Mouse (Mus musculus): ENCODE data around the gene Cemip. TPM values are rescaled to one million over a fixed set of nuclear protein-coding genes. Genes with fewer than 3 reads are reported as not detected.

Gene Cemip
- total and polyA plus RNA-seq, 2 experiments: not detected

DNA sequence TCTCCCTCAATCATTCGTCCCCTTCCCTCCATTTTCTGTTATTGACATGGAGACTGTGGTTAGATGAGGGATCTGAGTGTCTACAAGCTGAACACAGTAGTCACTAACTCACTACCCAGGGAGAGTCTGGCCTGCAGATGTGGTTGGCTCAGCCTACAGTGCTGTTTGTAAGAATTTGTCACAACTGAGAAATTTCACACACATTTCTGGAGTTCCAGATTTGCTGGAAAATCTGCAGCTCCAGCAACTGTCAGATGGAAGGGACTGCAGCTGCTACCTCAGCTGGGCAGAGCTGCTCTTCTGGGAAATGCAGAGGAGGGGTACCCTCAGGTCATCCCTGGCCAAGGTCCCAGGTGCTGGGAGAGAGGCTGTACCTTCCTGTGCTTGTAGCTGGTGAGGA, 53.5 kb downstream of the Cemip start:
- Histone ChIP-seq H3K4me1 (ENCODE audit: control insufficient read depth, insufficient read depth, low read length) (no peaks in the 10 kb centered on the region), H3K9ac (ENCODE audit: low read depth, low read length) (no peak overlapping the region), H3K79me2 (ENCODE audit: control insufficient read depth, insufficient read depth, low read length) (no peaks in the 10 kb centered on the region), H3K27ac (replicated peaks; ENCODE audit: insufficient read depth, low read depth, low read length) (no peak overlapping the region), H3K4me3 (ENCODE audit: insufficient read depth, low read depth, low read length) (no peak overlapping the region), H3K36me3 (ENCODE audit: control insufficient read depth, insufficient read depth, low read length) (no peaks in the 10 kb centered on the region), H3K27me3 (ENCODE audit: control insufficient read depth, insufficient read depth, low read length) (no peaks in the 10 kb centered on the region)
- no peak for TF ChIP-seq POLR2A (IDR thresholded peaks at IDR 0.05; ENCODE audit: extremely low read depth, insufficient read depth, low read length)
- no peak for DNase-seq (ENCODE audit: extremely low read depth, low read depth, low spot score)
- WGBS: 71% methylated on average over 1 of the region's 1 CpGs

DNA sequence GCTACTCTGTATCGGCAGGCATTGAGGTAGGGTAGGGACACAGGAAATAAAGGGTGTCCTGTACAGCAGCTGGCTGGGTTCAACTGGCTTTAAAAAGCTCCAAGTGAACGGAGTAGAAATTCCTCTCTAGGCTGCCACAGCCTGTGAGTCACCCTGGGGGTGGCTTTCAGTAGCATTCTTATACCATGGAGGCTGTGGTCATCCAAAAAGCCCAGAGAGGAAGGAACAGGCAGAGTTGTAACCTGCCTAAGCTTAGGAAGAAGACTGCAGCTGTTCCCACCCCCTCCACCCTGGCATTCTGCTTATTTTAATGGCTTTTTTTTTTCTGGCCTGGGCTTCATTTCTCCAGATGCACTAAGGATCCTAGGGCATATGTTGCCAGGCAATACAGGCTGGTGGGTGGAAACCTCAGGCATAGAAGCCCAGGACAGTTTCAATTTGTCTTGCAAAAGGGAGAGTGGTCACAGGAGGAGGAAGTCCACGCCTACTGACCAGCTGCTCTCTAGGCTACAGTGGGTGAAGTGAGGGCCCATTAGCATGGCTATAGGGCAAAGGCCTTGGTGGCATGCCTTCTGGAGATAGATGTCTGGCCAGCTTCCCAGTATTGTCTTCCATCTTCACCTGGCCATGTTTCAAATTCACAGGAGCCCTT, 57.1 kb downstream of the Cemip start:
- Histone ChIP-seq H3K27me3 (ENCODE audit: control insufficient read depth, insufficient read depth, low read length) (no peaks in the 10 kb centered on the region), H3K36me3 (ENCODE audit: control insufficient read depth, insufficient read depth, low read length) (no peaks in the 10 kb centered on the region), H3K4me3 (ENCODE audit: insufficient read depth, low read depth, low read length) (no peak overlapping the region), H3K27ac (replicated peaks; ENCODE audit: insufficient read depth, low read depth, low read length) (no peak overlapping the region), H3K79me2 (ENCODE audit: control insufficient read depth, insufficient read depth, low read length) (no peaks in the 10 kb centered on the region), H3K4me1 (ENCODE audit: control insufficient read depth, insufficient read depth, low read length) (no peaks in the 10 kb centered on the region), H3K9ac (ENCODE audit: low read depth, low read length) (no peak overlapping the region)
- TF ChIP-seq CTCF (IDR thresholded peaks at IDR 0.05; ENCODE audit: low read depth, low read length): no peak
- DNase-seq (ENCODE audit: extremely low read depth, low read depth, low spot score): no peak
- 62% methylated on average over 3 of the region's 3 CpGs for WGBS

DNA sequence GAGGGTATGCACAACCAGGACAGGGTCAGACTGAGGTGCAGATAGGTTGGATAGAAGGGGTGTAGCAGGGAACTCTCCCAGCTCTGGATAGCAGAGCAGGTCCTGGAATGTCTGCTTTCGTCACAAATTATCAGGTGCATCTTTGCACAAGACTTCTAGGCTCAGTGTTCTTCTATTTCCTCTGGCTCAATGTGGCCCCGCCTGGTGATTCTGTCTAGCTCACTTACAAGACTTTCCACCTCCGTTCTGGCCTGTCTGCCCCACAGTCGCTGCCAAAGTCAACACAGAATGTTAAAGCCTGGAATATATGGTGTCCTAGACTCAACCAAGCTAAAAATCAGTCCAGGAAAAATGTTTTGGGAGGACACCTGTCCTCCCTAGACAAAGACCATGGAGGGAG, 57.9 kb downstream of the Cemip start:
- Histone ChIP-seq H3K9ac (ENCODE audit: low read depth, low read length) (no peak overlapping the region), H3K36me3 (ENCODE audit: control insufficient read depth, insufficient read depth, low read length) (no peaks in the 10 kb centered on the region), H3K27me3 (ENCODE audit: control insufficient read depth, insufficient read depth, low read length) (no peaks in the 10 kb centered on the region), H3K79me2 (ENCODE audit: control insufficient read depth, insufficient read depth, low read length) (no peaks in the 10 kb centered on the region), H3K4me3 (ENCODE audit: insufficient read depth, low read depth, low read length) (no peak overlapping the region), H3K27ac (replicated peaks; ENCODE audit: insufficient read depth, low read depth, low read length) (no peak overlapping the region), H3K4me1 (ENCODE audit: control insufficient read depth, insufficient read depth, low read length) (no peaks in the 10 kb centered on the region)
- no peak for DNase-seq (ENCODE audit: extremely low read depth, low read depth, low spot score)
- no peak for TF ChIP-seq POLR2A (IDR thresholded peaks at IDR 0.05; ENCODE audit: extremely low read depth, insufficient read depth, low read length)
- TF ChIP-seq CTCF (IDR thresholded peaks at IDR 0.05; ENCODE audit: low read depth, low read length): no peak
- whole genome bisulfite sequencing: 59% methylated on average over 4 of the region's 4 CpGs

GRCm38 (mm10) chr7:84026950-84027585, 59.2 kb downstream of the Cemip start:
- Histone ChIP-seq H3K79me2 (ENCODE audit: control insufficient read depth, insufficient read depth, low read length) (no peaks in the 10 kb centered on the region), H3K9ac (ENCODE audit: low read depth, low read length) (no peak overlapping the region), H3K4me1 (ENCODE audit: control insufficient read depth, insufficient read depth, low read length) (no peaks in the 10 kb centered on the region), H3K27ac (replicated peaks; ENCODE audit: insufficient read depth, low read depth, low read length) (no peak overlapping the region), H3K4me3 (ENCODE audit: insufficient read depth, low read depth, low read length) (no peak overlapping the region), H3K27me3 (ENCODE audit: control insufficient read depth, insufficient read depth, low read length) (no peaks in the 10 kb centered on the region), H3K36me3 (ENCODE audit: control insufficient read depth, insufficient read depth, low read length) (no peaks in the 10 kb centered on the region)
- TF ChIP-seq POLR2A (IDR thresholded peaks at IDR 0.05; ENCODE audit: extremely low read depth, insufficient read depth, low read length): no peak
- TF ChIP-seq CTCF (IDR thresholded peaks at IDR 0.05; ENCODE audit: low read depth, low read length): no peak
- DNase-seq (ENCODE audit: extremely low read depth, low read depth, low spot score): no peak
- WGBS: 78% methylated on average over 1 of the region's 1 CpGs

GRCm38 (mm10) chr7:84026090-84026489, 60.2 kb downstream of the Cemip start:
- Histone ChIP-seq H3K4me1 (ENCODE audit: control insufficient read depth, insufficient read depth, low read length) (no peaks in the 10 kb centered on the region), H3K27me3 (ENCODE audit: control insufficient read depth, insufficient read depth, low read length) (no peaks in the 10 kb centered on the region), H3K79me2 (ENCODE audit: control insufficient read depth, insufficient read depth, low read length) (no peaks in the 10 kb centered on the region), H3K27ac (replicated peaks; ENCODE audit: insufficient read depth, low read depth, low read length) (no peak overlapping the region), H3K36me3 (ENCODE audit: control insufficient read depth, insufficient read depth, low read length) (no peaks in the 10 kb centered on the region), H3K4me3 (ENCODE audit: insufficient read depth, low read depth, low read length) (no peak overlapping the region), H3K9ac (ENCODE audit: low read depth, low read length) (no peak overlapping the region)
- no peak for DNase-seq (ENCODE audit: extremely low read depth, low read depth, low spot score)
- 82% methylated on average over 4 of the region's 4 CpGs for WGBS
- TF ChIP-seq CTCF (IDR thresholded peaks at IDR 0.05; ENCODE audit: low read depth, low read length): no peak
- no peak for TF ChIP-seq POLR2A (IDR thresholded peaks at IDR 0.05; ENCODE audit: extremely low read depth, insufficient read depth, low read length)

- H3K4me1 ChIP-seq (ENCODE audit: control insufficient read depth, insufficient read depth, low read length): no peaks in the 10 kb centered on the region
- H3K27me3 ChIP-seq (ENCODE audit: control insufficient read depth, insufficient read depth, low read length): no peaks in the 10 kb centered on the region
- no peaks in the 10 kb centered on the region for H3K79me2 ChIP-seq (ENCODE audit: control insufficient read depth, insufficient read depth, low read length)
- no peak overlapping the region for H3K9ac ChIP-seq (ENCODE audit: low read depth, low read length)
- H3K27ac ChIP-seq (replicated peaks; ENCODE audit: insufficient read depth, low read depth, low read length): no peak overlapping the region
- DNase-seq (ENCODE audit: extremely low read depth, low read depth, low spot score): no peak
- no peaks in the 10 kb centered on the region for H3K36me3 ChIP-seq (ENCODE audit: control insufficient read depth, insufficient read depth, low read length)
- no peak for TF ChIP-seq POLR2A (IDR thresholded peaks at IDR 0.05; ENCODE audit: extremely low read depth, insufficient read depth, low read length)
- TF ChIP-seq CTCF (IDR thresholded peaks at IDR 0.05; ENCODE audit: low read depth, low read length): no peak
- 66% methylated on average over 6 of the region's 6 CpGs for WGBS
- H3K4me3 ChIP-seq (ENCODE audit: insufficient read depth, low read depth, low read length): no peak overlapping the region
Observed at GRCm38 (mm10) chr7:84023466-84023865, 62.8 kb downstream of the Cemip start.

Data from liver, adult 2 months (tissue).